Mouse (Mus musculus): ENCODE data around the gene Zfp146. TPM values are rescaled to one million over a fixed set of nuclear protein-coding genes. Genes with fewer than 3 reads are reported as not detected.
"Not testable (repeated sequence)": the region's sequence is repeated elsewhere in the genome, so short reads cannot be mapped to it uniquely, and the experiment has no call there.

The Zfp146 gene
- 36.0 and 38.8 TPM in 2 replicates for polyA plus RNA-seq (2012; rRNA removed)

DNA sequence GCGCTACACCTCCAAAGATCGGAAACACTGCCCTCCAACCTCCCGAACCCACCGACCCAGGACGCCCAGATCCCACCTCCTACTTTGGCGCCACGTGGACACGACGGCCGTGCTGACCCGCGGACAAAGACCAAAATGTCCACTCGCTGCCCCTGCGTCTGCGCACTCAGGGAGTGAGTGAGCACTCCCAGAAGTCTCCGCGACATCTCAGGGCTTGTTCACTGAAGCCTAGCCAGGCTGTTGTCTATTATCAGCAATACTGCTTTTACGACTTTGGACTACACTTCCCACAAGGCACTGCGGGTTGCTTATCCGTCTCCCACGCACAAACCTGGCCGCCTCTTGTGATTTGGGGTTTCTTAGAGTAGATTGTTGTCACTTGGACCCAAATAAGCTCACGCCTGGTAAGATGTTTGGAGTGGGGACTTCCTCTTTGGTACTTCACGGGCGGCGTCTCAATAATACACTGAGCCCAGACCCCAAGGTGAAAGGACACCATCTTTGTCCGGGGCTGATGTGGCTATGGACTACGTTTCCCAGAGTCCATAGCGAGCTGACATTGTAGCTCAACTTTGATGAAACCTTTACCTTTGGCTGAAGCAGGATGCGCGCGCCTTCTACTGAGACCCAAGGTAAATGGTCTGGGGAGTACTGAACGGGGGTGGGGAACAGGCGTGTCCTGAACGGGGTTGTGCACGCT, at the start of gene Zfp146:
Zfp146 (minus strand) TSS at position 168 of the 700 bp plus-strand sequence.
- DNase-seq (ENCODE audit: extremely low spot score in 1 of 2, low spot score in 1 of 2): peak; percentile 96 to 97

DNA sequence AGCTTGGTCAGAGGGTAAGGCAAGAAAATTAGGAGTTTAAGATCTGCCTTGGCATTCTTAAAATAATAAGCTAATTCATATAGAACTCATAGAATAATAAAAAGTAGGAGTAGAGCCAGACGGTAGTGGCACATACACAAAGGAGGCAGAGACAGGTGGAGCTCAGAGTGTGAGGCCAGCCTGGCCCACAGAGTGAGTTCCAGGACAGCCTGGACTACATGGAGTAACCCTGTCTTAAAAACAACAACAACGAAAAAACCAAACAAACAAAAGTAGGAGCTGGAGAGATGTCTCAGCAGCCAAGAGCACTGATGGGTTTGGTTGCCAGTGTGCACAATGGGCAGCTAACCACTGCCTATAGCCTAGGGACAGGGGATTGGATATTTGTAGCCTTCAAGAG, 47.7 kb upstream of the Zfp146 start:
- DNase-seq (ENCODE audit: extremely low spot score in 1 of 2, low spot score in 1 of 2): no peak

- DNase-seq (ENCODE audit: extremely low spot score in 1 of 2, low spot score in 1 of 2): peak; percentile 36 to 82
Observed at GRCm38 (mm10) chr7:30216723-30217151, 47.2 kb upstream of the Zfp146 start.

DNA sequence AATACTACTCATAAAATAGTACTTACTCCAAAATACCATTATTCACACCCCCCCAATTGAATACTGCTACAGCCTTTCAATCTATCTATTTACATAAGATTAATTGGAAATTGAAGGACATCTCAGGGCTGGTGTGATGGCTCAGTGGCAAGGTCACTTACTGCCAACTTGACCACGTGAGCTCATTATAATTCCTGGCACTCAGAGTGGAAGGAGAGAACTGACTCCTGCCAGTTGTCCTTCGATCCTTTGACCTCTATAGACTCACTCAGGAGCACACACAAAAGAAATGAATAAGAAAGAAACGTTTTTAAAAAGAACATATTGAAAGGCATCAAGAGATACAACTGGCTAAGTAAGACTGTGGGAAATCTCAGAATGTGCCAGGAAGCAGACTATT, 46.3 kb upstream of the Zfp146 start:
- DNase-seq (ENCODE audit: extremely low spot score in 1 of 2, low spot score in 1 of 2): no peak

DNA sequence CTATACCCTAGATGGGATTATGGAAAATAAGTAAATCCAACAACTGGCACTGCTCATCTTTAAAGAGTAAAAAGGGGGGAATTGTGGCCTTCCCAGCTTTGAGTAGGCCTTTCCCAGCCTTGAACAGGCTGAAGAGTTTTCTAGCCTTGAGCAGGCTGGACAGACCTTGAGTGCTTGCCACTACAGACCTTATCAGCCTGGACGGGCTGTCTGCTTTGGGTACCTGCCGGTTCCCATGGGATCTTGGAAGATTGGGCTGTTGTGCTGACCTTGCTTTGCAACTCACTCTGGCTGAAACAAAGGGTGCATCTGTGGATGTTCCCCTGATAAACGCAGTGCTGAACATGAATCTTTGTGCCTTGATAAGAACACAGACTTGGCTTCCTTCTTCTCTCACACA, 44.3 kb upstream of the Zfp146 start:
- no peak for DNase-seq (ENCODE audit: extremely low spot score in 1 of 2, low spot score in 1 of 2)

- no peak for DNase-seq (ENCODE audit: extremely low spot score in 1 of 2, low spot score in 1 of 2)
Observed at GRCm38 (mm10) chr7:30211025-30211424, 41.5 kb upstream of the Zfp146 start.

DNA sequence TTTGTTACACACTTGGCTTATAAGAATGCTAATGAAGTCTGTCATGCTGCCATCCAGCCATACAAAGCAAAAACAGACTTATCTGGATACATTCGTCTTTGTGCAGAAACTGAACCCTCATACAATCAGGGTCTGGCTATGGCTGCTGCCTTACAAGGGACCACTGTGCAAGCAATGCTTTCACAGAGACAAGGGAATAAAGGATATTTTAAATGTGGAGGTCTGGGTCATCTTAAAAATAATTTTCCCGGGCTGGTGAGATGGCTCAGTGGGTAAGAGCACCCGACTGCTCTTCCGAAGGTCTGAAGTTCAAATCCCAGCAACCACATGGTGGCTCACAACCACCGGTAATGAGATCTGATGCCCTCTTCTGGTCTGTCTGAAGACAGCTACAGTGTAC, 36.8 kb upstream of the Zfp146 start:
- not testable (repeated sequence) for DNase-seq (ENCODE audit: extremely low spot score in 1 of 2, low spot score in 1 of 2)

GRCm38 (mm10) chr7:30205383-30205782, 35.8 kb upstream of the Zfp146 start:
- peak in 1 of 2 experiments; percentile 74 for DNase-seq (ENCODE audit: extremely low spot score in 1 of 2, low spot score in 1 of 2)

DNA sequence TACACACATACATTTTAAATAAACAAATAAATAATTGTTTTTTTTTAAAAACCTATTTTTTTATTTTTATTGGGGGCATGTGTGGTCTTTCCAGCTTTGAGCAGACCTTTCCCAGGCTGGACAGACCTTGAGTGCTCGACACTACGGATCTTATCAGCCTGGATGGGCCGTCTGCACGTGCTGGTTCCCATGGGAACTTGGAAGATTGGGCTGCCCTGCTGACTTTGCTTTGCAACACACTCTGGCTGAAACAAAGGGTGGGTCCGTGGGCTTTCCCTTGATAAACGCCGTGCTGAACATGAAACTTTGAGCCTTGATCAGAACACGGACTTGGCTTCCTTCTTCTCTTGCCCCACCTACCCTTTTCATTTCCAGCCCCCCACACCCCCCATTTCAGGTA, 34.8 kb upstream of the Zfp146 start:
- no peak for DNase-seq (ENCODE audit: extremely low spot score in 1 of 2, low spot score in 1 of 2)

DNA sequence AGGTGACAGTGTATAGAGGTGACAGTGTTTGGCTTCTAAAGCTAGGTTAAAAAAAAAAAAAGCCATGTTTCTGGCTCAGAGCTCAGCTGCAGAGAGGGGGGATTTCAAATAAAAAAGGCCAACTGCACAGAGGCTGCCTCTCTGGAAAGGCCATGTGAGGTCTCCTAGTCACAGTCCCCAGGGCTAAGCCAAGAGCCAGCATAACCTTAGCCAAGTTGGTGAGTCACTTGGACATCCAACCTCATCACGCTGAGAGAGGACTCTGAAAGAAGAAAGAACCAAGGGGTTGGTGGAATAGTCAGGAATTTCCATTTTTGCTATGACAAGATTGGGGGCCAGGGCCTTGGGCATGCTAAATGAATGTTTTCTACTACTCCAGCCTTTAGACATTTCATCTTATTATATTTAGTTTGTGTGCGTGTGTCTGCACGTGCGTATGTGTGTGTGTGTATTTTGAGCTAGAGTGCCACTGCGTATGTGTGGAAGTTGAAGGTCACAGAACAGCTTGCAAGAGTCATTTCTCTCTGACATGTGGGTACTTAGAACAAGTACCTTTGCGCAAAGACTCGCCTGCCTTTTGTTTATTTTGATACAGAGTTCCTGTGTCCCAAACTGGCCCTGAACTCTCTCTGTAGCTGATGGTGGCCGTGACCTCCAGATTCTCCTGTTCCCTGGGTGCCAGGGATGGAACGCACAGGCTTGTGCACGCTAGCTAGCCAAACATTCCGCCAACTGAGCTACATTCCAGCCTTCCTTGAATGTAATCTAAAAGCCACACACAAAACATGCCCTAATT, 33.5 kb upstream of the Zfp146 start:
- no peak for DNase-seq (ENCODE audit: extremely low spot score in 1 of 2, low spot score in 1 of 2)

GRCm38 (mm10) chr7:30200661-30201060, 31.1 kb upstream of the Zfp146 start:
- not testable (repeated sequence) for DNase-seq (ENCODE audit: extremely low spot score in 1 of 2, low spot score in 1 of 2)

- DNase-seq (ENCODE audit: extremely low spot score in 1 of 2, low spot score in 1 of 2): no peak
Observed at GRCm38 (mm10) chr7:30200200-30200599, 30.6 kb upstream of the Zfp146 start.

DNA sequence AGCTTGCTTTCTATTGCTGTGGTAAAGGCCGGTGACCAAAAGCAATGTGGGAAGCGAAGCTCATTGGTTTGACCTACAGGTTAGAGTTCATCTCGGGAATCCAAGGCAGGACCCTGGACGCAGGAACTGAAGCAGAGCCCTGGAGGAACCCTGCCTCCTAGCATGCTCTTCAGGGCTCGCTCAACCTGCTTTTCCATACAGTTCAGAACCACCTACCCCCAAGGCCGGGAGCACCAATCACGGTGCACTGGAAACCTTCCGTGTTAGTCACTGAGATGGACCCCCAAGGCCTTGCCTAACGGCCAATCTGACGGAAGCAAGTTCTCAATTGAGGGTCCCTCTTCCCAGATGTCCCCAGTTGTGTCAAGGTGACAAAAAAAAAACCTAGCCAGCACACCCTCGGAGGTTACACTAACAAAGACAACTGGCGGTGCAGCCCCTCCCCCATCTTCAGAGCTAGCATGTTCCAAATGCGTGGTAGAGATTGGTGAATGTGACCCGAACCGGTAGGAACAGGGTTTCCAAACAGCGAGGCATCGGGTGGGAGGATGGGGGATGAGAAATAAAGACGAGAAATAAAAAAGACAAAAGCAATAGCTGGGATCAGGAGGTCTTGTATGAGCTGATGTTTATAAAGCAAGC, 30.1 kb upstream of the Zfp146 start:
- no peak for DNase-seq (ENCODE audit: extremely low spot score in 1 of 2, low spot score in 1 of 2)

DNA sequence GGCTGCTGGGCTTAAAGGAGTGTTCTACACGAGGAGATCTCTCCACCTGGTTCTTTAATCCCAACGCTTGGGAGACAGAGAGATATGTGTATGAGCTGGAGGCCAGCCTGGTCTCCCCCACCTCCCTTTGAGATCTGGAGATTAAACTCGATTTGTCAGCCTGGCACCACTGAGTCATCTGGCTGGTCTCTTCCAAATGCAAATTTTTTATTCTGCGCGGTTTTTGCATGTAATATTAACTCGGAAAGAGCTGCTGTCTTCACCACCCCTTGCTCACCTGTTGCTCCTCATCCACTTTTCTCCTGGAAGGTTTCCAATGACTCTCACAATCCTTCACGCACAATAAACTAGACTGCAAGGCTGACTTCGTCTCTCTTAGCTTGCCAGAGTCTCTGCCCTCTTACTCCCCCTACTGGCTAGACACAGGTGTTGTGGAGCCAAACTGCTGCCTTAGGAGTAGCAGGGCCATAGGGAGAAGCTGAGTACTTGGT, 29.0 kb upstream of the Zfp146 start, which contains the start of gene Capns1:
Capns1 (minus strand) TSS at position 331 of the 491 bp plus-strand sequence.
- DNase-seq (ENCODE audit: extremely low spot score in 1 of 2, low spot score in 1 of 2): peak in 1 of 2 experiments; percentile 76

- DNase-seq (ENCODE audit: extremely low spot score in 1 of 2, low spot score in 1 of 2): no peak
Observed at GRCm38 (mm10) chr7:30197592-30198129, 28.1 kb upstream of the Zfp146 start.

GRCm38 (mm10) chr7:30196171-30196570, 26.6 kb upstream of the Zfp146 start:
- DNase-seq (ENCODE audit: extremely low spot score in 1 of 2, low spot score in 1 of 2): no peak

DNA sequence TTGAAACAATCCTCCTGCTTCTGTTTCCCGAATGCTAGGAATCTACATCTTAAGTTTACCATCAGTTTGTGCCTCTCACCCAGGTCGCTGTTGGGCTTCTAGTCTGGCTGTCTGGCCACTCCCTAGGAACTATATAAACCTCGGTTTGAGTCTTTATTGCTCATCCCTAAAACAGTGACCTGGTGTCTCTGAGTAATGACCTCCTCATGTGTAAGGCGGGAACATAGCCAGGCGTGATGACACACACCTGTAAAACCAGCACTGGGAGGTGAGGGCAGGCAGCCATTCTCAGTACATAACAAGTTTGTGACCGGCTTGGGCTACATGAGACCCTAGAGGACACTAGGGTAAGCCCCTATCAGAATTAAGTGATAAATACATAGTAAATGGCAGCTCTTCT, 25.9 kb upstream of the Zfp146 start:
- no peak for DNase-seq (ENCODE audit: extremely low spot score in 1 of 2, low spot score in 1 of 2)

GRCm38 (mm10) chr7:30194884-30195283, 25.3 kb upstream of the Zfp146 start:
- peak; percentile 87 to 97 for DNase-seq (ENCODE audit: extremely low spot score in 1 of 2, low spot score in 1 of 2)

- DNase-seq (ENCODE audit: extremely low spot score in 1 of 2, low spot score in 1 of 2): no peak
Observed at GRCm38 (mm10) chr7:30194101-30194831, 24.7 kb upstream of the Zfp146 start.

- DNase-seq (ENCODE audit: extremely low spot score in 1 of 2, low spot score in 1 of 2): peak; percentile 44 to 74
Observed at GRCm38 (mm10) chr7:30193581-30194100, 24.1 kb upstream of the Zfp146 start.

Measured in frontal cortex, adult 2 months (tissue).